Mouse (Mus musculus): ENCODE results near the gene Cops3. TPM values are rescaled to one million over a fixed set of nuclear protein-coding genes. Genes with fewer than 3 reads are reported as not detected.

Gene Cops3
- polyA plus RNA-seq, 1 experiment from 2014 or later, result 181 TPM

DNA sequence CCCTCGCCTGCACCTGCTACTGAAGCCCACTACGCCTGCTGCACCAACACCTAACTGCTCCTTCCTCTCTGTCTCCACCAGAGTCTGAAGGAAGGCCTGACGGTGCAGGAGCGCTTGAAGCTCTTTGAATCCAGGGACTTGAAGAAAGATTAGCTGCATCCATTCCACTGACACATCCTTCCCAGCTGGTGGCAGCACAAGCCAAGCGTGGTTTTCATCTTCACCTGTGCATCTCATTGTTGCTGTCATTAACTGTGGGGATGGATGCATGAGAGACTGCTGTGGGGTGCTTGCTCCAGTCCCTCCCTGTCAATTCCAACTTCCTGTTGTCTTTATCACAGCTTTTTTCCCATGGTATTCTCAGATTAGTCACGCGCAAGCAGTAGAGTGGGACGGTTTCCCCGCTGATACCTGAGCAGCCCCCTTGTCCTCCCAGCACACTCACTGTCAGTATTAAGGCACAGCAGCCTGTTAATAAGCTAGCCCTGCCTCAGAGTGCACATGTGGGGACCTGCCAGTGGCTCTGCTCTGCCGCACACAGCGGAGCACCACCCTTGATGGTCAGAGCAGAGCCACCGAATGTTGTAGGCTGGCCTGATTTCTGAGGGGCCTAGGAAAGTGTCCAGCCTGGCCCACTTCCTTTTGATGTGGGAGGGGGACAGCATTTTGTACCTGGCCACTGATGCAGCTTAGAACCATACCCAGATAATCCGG lies 64.0 kb downstream of the Cops3 start:
- H3K4me1 ChIP-seq, result no peaks in the 10 kb centered on the region
- WGBS, result 74% methylated on average over 13 of the region's 13 CpGs
- no peaks in the 10 kb centered on the region for H3K9me3 ChIP-seq (replicated peaks)
- H3K36me3 ChIP-seq, result peaks cover 68% of the 10 kb centered on the region
- no peak overlapping the region for H3K27ac ChIP-seq (replicated peaks)
- no peak for ATAC-seq (ENCODE audit: insufficient number of reproducible peaks, low FRiP score, low TSS enrichment, low read depth)
- no peak overlapping the region for H3K4me2 ChIP-seq (replicated peaks)
- no peaks in the 10 kb centered on the region for H3K27me3 ChIP-seq
- H3K4me3 ChIP-seq (replicated peaks), result no peak overlapping the region
- no peak overlapping the region for H3K9ac ChIP-seq

GRCm38 (mm10) chr11:59774522-59774921 lies 65.1 kb downstream of the Cops3 start:
- Histone ChIP-seq H3K9ac (no peak overlapping the region), H3K27ac (replicated peaks) (no peak overlapping the region), H3K4me3 (replicated peaks) (no peak overlapping the region), H3K27me3 (no peaks in the 10 kb centered on the region), H3K36me3 (peaks cover 79% of the 10 kb centered on the region), H3K4me1 (no peaks in the 10 kb centered on the region), H3K4me2 (replicated peaks) (no peak overlapping the region), H3K9me3 (replicated peaks) (no peaks in the 10 kb centered on the region)
- WGBS, result 89% methylated on average over 4 of the region's 4 CpGs
- no peak for ATAC-seq (ENCODE audit: insufficient number of reproducible peaks, low FRiP score, low TSS enrichment, low read depth)

GRCm38 (mm10) chr11:59772902-59773301 lies 66.7 kb downstream of the Cops3 start:
- Histone ChIP-seq H3K9me3 (replicated peaks) (no peaks in the 10 kb centered on the region), H3K27me3 (no peaks in the 10 kb centered on the region), H3K27ac (replicated peaks) (no peak overlapping the region), H3K9ac (no peak overlapping the region), H3K4me1 (no peaks in the 10 kb centered on the region), H3K4me2 (replicated peaks) (no peak overlapping the region), H3K4me3 (replicated peaks) (no peak overlapping the region), H3K36me3 (peaks cover 95% of the 10 kb centered on the region)
- no peak for ATAC-seq (ENCODE audit: insufficient number of reproducible peaks, low FRiP score, low TSS enrichment, low read depth)
- WGBS, result 87% methylated on average over 4 of the region's 4 CpGs

DNA sequence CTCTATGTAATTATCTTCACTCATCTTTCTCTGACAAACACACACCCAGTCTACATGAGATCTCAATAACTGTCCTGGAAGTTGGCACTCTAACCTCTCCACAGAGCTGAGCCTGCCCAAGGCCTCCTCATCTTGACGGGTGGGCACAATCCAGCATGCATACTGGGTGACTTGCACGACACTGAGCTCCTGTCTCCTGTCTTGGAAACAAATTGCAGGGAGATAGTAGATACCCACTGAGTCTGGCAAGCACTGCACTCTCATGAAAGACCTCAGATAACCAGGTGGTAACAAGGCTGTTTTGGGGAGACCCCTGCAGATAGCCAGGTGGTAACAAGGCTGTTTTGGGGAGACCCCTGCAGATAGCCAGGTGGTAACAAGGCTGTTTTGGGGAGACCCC lies 67.3 kb downstream of the Cops3 start:
- no peaks in the 10 kb centered on the region for H3K9me3 ChIP-seq (replicated peaks)
- 88% methylated on average over 2 of the region's 2 CpGs for WGBS
- no peak overlapping the region for H3K27ac ChIP-seq (replicated peaks)
- H3K36me3 ChIP-seq, result peaks cover 96% of the 10 kb centered on the region
- no peak overlapping the region for H3K4me2 ChIP-seq (replicated peaks)
- no peaks in the 10 kb centered on the region for H3K27me3 ChIP-seq
- H3K9ac ChIP-seq, result no peak overlapping the region
- H3K4me1 ChIP-seq, result no peaks in the 10 kb centered on the region
- no peak overlapping the region for H3K4me3 ChIP-seq (replicated peaks)
- ATAC-seq (ENCODE audit: insufficient number of reproducible peaks, low FRiP score, low TSS enrichment, low read depth), result no peak

- H3K4me2 ChIP-seq (replicated peaks), result no peak overlapping the region
- H3K4me1 ChIP-seq, result no peaks in the 10 kb centered on the region
- no peak for ATAC-seq (ENCODE audit: insufficient number of reproducible peaks, low FRiP score, low TSS enrichment, low read depth)
- H3K27me3 ChIP-seq, result no peaks in the 10 kb centered on the region
- no peak overlapping the region for H3K27ac ChIP-seq (replicated peaks)
- WGBS, result 90% methylated on average over 7 of the region's 7 CpGs
- H3K4me3 ChIP-seq (replicated peaks), result no peak overlapping the region
- H3K36me3 ChIP-seq, result peaks cover 95% of the 10 kb centered on the region
- H3K9me3 ChIP-seq (replicated peaks), result no peaks in the 10 kb centered on the region
- H3K9ac ChIP-seq, result no peak overlapping the region
Measured at GRCm38 (mm10) chr11:59770753-59771152, 68.9 kb downstream of the Cops3 start.

DNA sequence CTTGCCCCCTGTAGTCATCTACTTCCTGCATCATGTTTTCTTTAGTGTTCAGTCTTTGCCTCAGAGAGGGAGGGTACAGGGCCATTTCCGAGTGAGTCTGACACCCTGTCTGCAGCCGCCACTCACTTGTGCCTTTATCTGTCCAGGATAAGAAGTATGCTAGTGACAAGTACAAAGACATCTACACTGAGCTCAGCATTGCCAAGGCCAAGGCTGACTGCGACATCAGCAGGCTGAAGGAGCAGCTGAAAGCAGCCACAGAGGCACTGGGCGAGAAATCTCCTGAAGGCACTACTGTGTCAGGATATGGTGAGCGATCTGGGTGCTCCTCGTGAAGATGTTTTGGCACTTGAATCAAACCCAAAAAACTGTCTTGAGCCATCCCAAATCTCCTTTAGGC lies 69.9 kb downstream of the Cops3 start:
- Histone ChIP-seq H3K9ac (no peak overlapping the region), H3K4me1 (no peaks in the 10 kb centered on the region), H3K27me3 (no peaks in the 10 kb centered on the region), H3K4me2 (replicated peaks) (no peak overlapping the region), H3K36me3 (peaks cover 95% of the 10 kb centered on the region), H3K27ac (replicated peaks) (no peak overlapping the region), H3K9me3 (replicated peaks) (no peaks in the 10 kb centered on the region), H3K4me3 (replicated peaks) (no peak overlapping the region)
- no peak for ATAC-seq (ENCODE audit: insufficient number of reproducible peaks, low FRiP score, low TSS enrichment, low read depth)
- WGBS, result 87% methylated on average over 6 of the region's 6 CpGs

DNA sequence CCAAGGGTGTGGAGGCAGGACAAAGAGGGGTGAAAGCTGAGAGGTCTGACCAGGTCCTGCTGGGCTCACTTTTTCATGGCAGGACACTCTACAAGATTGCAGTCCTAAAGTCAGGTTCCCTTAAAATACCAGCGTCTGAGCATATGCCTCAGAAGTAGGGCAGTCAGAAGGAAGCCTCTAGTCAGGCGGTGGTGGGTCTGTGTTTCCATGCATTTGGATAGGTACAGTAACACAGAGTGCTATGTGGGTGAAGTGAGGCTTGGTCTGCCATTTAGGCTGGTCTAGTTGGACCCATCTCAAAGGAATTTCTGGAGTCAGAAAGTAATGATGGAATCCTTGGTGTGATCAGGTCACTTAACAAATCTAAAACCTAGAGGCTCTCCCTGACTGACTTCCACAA lies 70.3 kb downstream of the Cops3 start:
- Histone ChIP-seq H3K4me3 (replicated peaks) (no peak overlapping the region), H3K36me3 (peaks cover 95% of the 10 kb centered on the region), H3K4me1 (no peaks in the 10 kb centered on the region), H3K9me3 (replicated peaks) (no peaks in the 10 kb centered on the region), H3K27me3 (no peaks in the 10 kb centered on the region), H3K9ac (no peak overlapping the region), H3K4me2 (replicated peaks) (no peak overlapping the region), H3K27ac (replicated peaks) (no peak overlapping the region)
- WGBS, result 92% methylated on average over 2 of the region's 2 CpGs
- no peak for ATAC-seq (ENCODE audit: insufficient number of reproducible peaks, low FRiP score, low TSS enrichment, low read depth)

Other genes with a start within 250 kb of the Cops3 start
- not detected in 2 replicates for gene Olfr223, start 246.5 kb downstream of the Cops3 start, polyA plus RNA-seq (2015; fragmentation: Nextera tagmentation; extraction: Ambion mirVana)
- gene Mprip, start 178.5 kb downstream of the Cops3 start, polyA plus RNA-seq (2015; fragmentation: Nextera tagmentation; extraction: Ambion mirVana), result 66.9 and 75.8 TPM in 2 replicates
- 2.8 and 3.8 TPM in 2 replicates for gene Pld6, start 52.2 kb downstream of the Cops3 start, polyA plus RNA-seq (2015; fragmentation: Nextera tagmentation; extraction: Ambion mirVana)
- gene Flcn, start 29.8 kb downstream of the Cops3 start, polyA plus RNA-seq (2015; fragmentation: Nextera tagmentation; extraction: Ambion mirVana), result 36.6 and 38.9 TPM in 2 replicates
- gene Nt5m, start 391 bp downstream of the Cops3 start, polyA plus RNA-seq (2015; fragmentation: Nextera tagmentation; extraction: Ambion mirVana), result 42.7 and 43.4 TPM in 2 replicates
- gene Med9, start 108.4 kb upstream of the Cops3 start, polyA plus RNA-seq (2015; fragmentation: Nextera tagmentation; extraction: Ambion mirVana), result 37.6 and 39.4 TPM in 2 replicates
- 3.1 and 3.4 TPM in 2 replicates for gene Rasd1, start 125.1 kb upstream of the Cops3 start, polyA plus RNA-seq (2015; fragmentation: Nextera tagmentation; extraction: Ambion mirVana)
- 5.9 and 6.8 TPM in 2 replicates for gene Pemt, start 206.7 kb upstream of the Cops3 start, polyA plus RNA-seq (2015; fragmentation: Nextera tagmentation; extraction: Ambion mirVana)

Measured in embryonic facial prominence, embryonic 15.5 days (tissue).